Mouse (Mus musculus) CH12.LX (cell line): ENCODE measurements at regions not wholly inside any gene's neighbourhood (a gene's known extent, or its start where the extent isn't known, plus 50 kb on each side); places are given as distances from the start of the nearest gene placed in this dataset.

Experiments
- DNase-seq: peaks from one replicate; pipeline ENCODE4 v3.0.0-alpha.2; 2013; ENCODE audit errors: extremely low read depth
- H3K27ac ChIP-seq: 2 replicates; pipeline ENCODE4 v1.5.1; 2012; ENCODE audit warnings: low read depth, mild to moderate bottlenecking, control low read depth, moderate library complexity; ENCODE audit not compliant: insufficient read depth
- H3K27me3 ChIP-seq: replicated peaks from 2 replicates; pipeline ENCODE3; 2012; ENCODE audit warnings: inconsistent platforms
- H3K36me3 ChIP-seq, 2 experiments: replicated peaks in 1 of 2; 2 replicates each; pipeline versions ENCODE3 to v1.6.1; 2012; ENCODE audit warnings: inconsistent platforms in 1 of 2, low read length in 1 of 2, mild to moderate bottlenecking in 1 of 2, mixed read lengths in 1 of 2, moderate library complexity in 1 of 2; ENCODE audit not compliant: control insufficient read depth in 1 of 2, insufficient read depth in 1 of 2
- H3K4me1 ChIP-seq, 2 experiments: 2 replicates each; pipeline ENCODE4 v1.6.1; 2012; ENCODE audit warnings: inconsistent platforms in 1 of 2, moderate library complexity in 1 of 2; ENCODE audit not compliant: insufficient read depth in 2 of 2, control insufficient read depth in 1 of 2
- H3K4me2 ChIP-seq: 2 replicates; pipeline ENCODE4 v1.6.1; 2012; ENCODE audit warnings: low read depth, mild to moderate bottlenecking, control low read depth; ENCODE audit not compliant: poor library complexity, insufficient read depth, severe bottlenecking
- H3K4me3 ChIP-seq, 3 experiments: fragments of 150-350 bp in 1 of 3; sonication (generic) in 1 of 3; replicated peaks in 1 of 3; 2 replicates each; pipeline versions ENCODE3 to v1.5.1; 2011 to 2012; ENCODE audit warnings: low read depth in 2 of 3, low read length in 2 of 3, mild to moderate bottlenecking in 2 of 3, moderate library complexity in 2 of 3, control low read depth in 1 of 3, improper control_type of control experiment in 1 of 3, inconsistent platforms in 1 of 3, mixed read lengths in 1 of 3; ENCODE audit not compliant: poor library complexity in 1 of 3
- H3K79me2 ChIP-seq: replicated peaks from 2 replicates; pipeline ENCODE4 v1.6.1; 2012; ENCODE audit warnings: mild to moderate bottlenecking, moderate library complexity; ENCODE audit not compliant: control insufficient read depth, poor library complexity, insufficient read depth, severe bottlenecking; ENCODE audit errors: extremely low read depth
- H3K9ac ChIP-seq: 2 replicates; pipeline ENCODE4 v1.6.1; 2012; ENCODE audit warnings: low read depth, mild to moderate bottlenecking, control low read depth, moderate library complexity; ENCODE audit not compliant: insufficient read depth
- H3K9me3 ChIP-seq: replicated peaks from 2 replicates; pipeline ENCODE3; 2012; ENCODE audit warnings: low read length, inconsistent platforms, mixed read lengths
- CHD1 ChIP-seq: IDR thresholded peaks from 2 replicates; pipeline ENCODE4 v1.6.1; 2012; ENCODE audit warnings: low read depth, low read length, improper control_type of control experiment, inconsistent platforms
- CHD2 ChIP-seq: IDR thresholded peaks from 2 replicates; pipeline ENCODE4 v1.6.1; 2011; ENCODE audit warnings: low read length, improper control_type of control experiment
- CTCF ChIP-seq, 2 experiments: IDR thresholded peaks in 1 of 2; conservative IDR thresholded peaks in 1 of 2; 2 replicates each; pipeline ENCODE4 v1.5.1; 2011 to 2012; ENCODE audit warnings: low read depth in 2 of 2, low read length in 2 of 2, improper control_type of control experiment in 1 of 2, inconsistent platforms in 1 of 2, mild to moderate bottlenecking in 1 of 2, moderate library complexity in 1 of 2
- ETS1 ChIP-seq: conservative IDR thresholded peaks from 2 replicates; pipeline ENCODE4 v1.6.1; 2012; ENCODE audit warnings: low read depth, mild to moderate bottlenecking, inconsistent platforms, low read length, improper control_type of control experiment, moderate library complexity
- GABPA ChIP-seq: IDR thresholded peaks from 2 replicates; pipeline ENCODE4 v1.6.1; 2012; ENCODE audit warnings: low read depth, low read length, improper control_type of control experiment, inconsistent platforms; ENCODE audit not compliant: insufficient replicate concordance
- HCFC1 ChIP-seq: IDR thresholded peaks from 2 replicates; pipeline ENCODE4 v1.6.1; 2012; ENCODE audit warnings: low read depth, mild to moderate bottlenecking, inconsistent platforms, low read length, improper control_type of control experiment
- IRF4 ChIP-seq: IDR thresholded peaks from 2 replicates; pipeline ENCODE4 v1.6.1; 2014; ENCODE audit warnings: low read depth, mild to moderate bottlenecking, inconsistent platforms, low read length, improper control_type of control experiment
- JUN ChIP-seq: IDR thresholded peaks from 2 replicates; pipeline ENCODE4 v1.6.1; 2011; ENCODE audit warnings: low read depth, mild to moderate bottlenecking, low read length, improper control_type of control experiment, moderate library complexity; ENCODE audit not compliant: insufficient read depth
- MAX ChIP-seq: IDR thresholded peaks from 2 replicates; pipeline ENCODE4 v1.6.1; 2011; ENCODE audit warnings: low read length, improper control_type of control experiment
- MXI1 ChIP-seq: IDR thresholded peaks from 2 replicates; pipeline ENCODE4 v1.6.1; 2011; ENCODE audit warnings: mild to moderate bottlenecking, low read depth, low read length, improper control_type of control experiment
- NRF1 ChIP-seq: IDR thresholded peaks from 2 replicates; pipeline ENCODE4 v1.6.1; 2014; ENCODE audit warnings: low read depth, mild to moderate bottlenecking, inconsistent platforms, low read length, improper control_type of control experiment, moderate library complexity
- PAX5 ChIP-seq: IDR thresholded peaks from 2 replicates; pipeline ENCODE4 v1.6.1; 2012; ENCODE audit warnings: low read length, inconsistent platforms, mixed read lengths
- POLR2AphosphoS2 ChIP-seq: IDR thresholded peaks from 2 replicates; pipeline ENCODE4 v1.6.1; 2011; ENCODE audit warnings: low read depth, low read length, improper control_type of control experiment
- RAD21 ChIP-seq: IDR thresholded peaks from 2 replicates; pipeline ENCODE4 v1.6.1; 2011; ENCODE audit warnings: low read depth, mild to moderate bottlenecking, low read length, improper control_type of control experiment, moderate library complexity
- RCOR1 ChIP-seq: conservative IDR thresholded peaks from 2 replicates; pipeline ENCODE4 v1.6.1; 2012; ENCODE audit warnings: low read depth, mild to moderate bottlenecking, inconsistent platforms, low read length, improper control_type of control experiment
- SMC3 ChIP-seq: IDR thresholded peaks from 2 replicates; pipeline ENCODE4 v1.6.1; 2011; ENCODE audit warnings: low read depth, low read length, improper control_type of control experiment
- TBP ChIP-seq: conservative IDR thresholded peaks from 2 replicates; pipeline ENCODE4 v1.6.1; 2011; ENCODE audit warnings: low read depth, low read length, improper control_type of control experiment
- TCF12 ChIP-seq: IDR thresholded peaks from 2 replicates; pipeline ENCODE4 v1.6.1; 2014; ENCODE audit warnings: low read depth, mild to moderate bottlenecking, inconsistent platforms, low read length, improper control_type of control experiment
- UBTF ChIP-seq: IDR thresholded peaks from 2 replicates; pipeline ENCODE4 v1.6.1; 2012; ENCODE audit warnings: low read depth, mild to moderate bottlenecking, inconsistent platforms, low read length, improper control_type of control experiment, moderate library complexity
- ZC3H11A ChIP-seq: IDR thresholded peaks from 2 replicates; pipeline ENCODE4 v1.6.1; 2012; ENCODE audit warnings: low read depth, mild to moderate bottlenecking, inconsistent platforms, low read length, improper control_type of control experiment
- ZMIZ1 ChIP-seq: IDR thresholded peaks from 2 replicates; pipeline ENCODE4 v1.6.1; 2012; ENCODE audit warnings: low read depth, mild to moderate bottlenecking, inconsistent platforms, low read length, improper control_type of control experiment
- dilution Hi-C: fragments of 300-500 bp; cut with MboI; formaldehyde crosslinking; loops from 2 replicates; pipeline ENCODE4 v1.14.3; 2020; ENCODE audit warnings: low sequenced_read_pairs; ENCODE audit not compliant: extremely low pct_unique_long_range_greater_than_20kb, extremely low pct_ligation_motif_present
- in situ Hi-C: fragments of 300-500 bp; cut with MboI; formaldehyde crosslinking; loops from 3 replicates; pipeline ENCODE4 v1.14.3; 2019; ENCODE audit warnings: low sequenced_read_pairs, low pct_ligation_motif_present, low pct_unique_long_range_greater_than_20kb, mixed read lengths

DNA sequence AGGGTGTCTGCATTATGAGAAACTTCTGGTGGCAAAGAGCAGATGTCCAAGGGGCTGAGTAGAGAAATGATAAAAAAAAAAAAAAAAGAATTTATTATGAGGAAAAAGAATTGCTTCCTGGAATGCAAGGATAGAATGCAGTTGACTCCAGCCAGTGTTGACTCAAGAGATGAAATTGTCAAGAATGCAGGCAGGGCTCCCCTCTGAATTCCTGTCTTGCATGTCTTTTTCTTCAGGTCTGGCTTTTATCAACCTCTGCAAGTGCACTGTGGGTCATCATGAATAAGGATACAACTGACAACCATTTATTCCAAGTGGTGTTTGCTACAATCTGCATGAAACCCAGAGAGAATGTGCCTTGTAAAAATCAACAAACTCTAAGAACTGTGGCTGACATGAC lies 217.6 kb downstream of the Pdzph1 start:
- TF ChIP-seq PAX5 (no peak), RCOR1 (no peak), RAD21 (no peak), ETS1 (no peak), TBP (no peak), MXI1 (no peak), IRF4 (no peak), POLR2AphosphoS2 (no peak), ZMIZ1 (no peak), ZC3H11A (no peak), CHD1 (no peak), JUN (no peak), CTCF (conservative IDR thresholded peaks at IDR 0.05 in 1 of 2, IDR thresholded peaks at IDR 0.05 in 1 of 2; ENCODE audit: low read depth in 2 of 2, low read length in 2 of 2) (no peak), MAX (no peak), NRF1 (no peak), TCF12 (no peak), UBTF (no peak), GABPA (no peak), SMC3 (no peak), HCFC1 (no peak)
- in situ Hi-C loops (no loop called here), dilution Hi-C loops (no loop called here)
- Histone ChIP-seq H3K9ac (no peak overlapping the region), H3K27ac (no peak overlapping the region), H3K4me2 (no peak overlapping the region), H3K36me3 (no peaks in the 10 kb centered on the region), H3K4me3 (no peak overlapping the region), H3K79me2 (no peaks in the 10 kb centered on the region), H3K27me3 (no peaks in the 10 kb centered on the region), H3K4me1 (no peaks in the 10 kb centered on the region), H3K9me3 (peaks cover 28% of the 10 kb centered on the region)
- no peak for DNase-seq

DNA sequence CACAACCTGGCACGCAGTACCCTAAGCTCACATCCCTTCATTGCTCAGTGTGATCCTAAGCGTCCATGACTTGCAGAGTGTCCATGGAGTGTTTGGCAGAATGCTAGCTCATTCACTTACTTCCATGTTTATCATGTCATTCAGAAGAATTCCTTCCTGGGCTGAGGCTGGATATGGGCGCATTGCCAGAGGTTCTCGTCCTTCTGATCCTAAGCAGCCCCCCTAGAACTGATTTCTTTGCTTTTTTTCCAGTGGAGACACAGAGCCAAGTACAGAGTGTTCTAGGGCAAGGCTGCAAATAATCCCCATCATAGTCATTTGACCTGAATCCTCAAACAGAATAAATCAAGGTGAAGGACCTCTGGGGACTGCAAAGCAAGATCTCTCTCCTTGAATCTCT lies 226.0 kb downstream of the Pdzph1 start:
- Histone ChIP-seq H3K36me3 (no peaks in the 10 kb centered on the region), H3K9ac (no peak overlapping the region), H3K4me2 (no peak overlapping the region), H3K27ac (no peak overlapping the region), H3K27me3 (no peaks in the 10 kb centered on the region), H3K9me3 (peaks cover 36% of the 10 kb centered on the region), H3K79me2 (no peaks in the 10 kb centered on the region), H3K4me1 (no peaks in the 10 kb centered on the region), H3K4me3 (no peak overlapping the region)
- no peak for TF ChIP-seq CHD2
- no peak for TF ChIP-seq HCFC1
- in situ Hi-C loops = no loop called here
- no peak for DNase-seq
- dilution Hi-C loops = no loop called here
